Mouse (Mus musculus) kidney, postnatal 25 days (tissue): ENCODE measurements around the gene Pafah1b1.

ENCODE experiments used
- DNase-seq, 2 experiments: peaks; one replicate each; pipeline ENCODE4 v3.0.0; 2021; ENCODE audit warnings: mixed read lengths in 2 of 2

Gene Pafah1b1

DNA sequence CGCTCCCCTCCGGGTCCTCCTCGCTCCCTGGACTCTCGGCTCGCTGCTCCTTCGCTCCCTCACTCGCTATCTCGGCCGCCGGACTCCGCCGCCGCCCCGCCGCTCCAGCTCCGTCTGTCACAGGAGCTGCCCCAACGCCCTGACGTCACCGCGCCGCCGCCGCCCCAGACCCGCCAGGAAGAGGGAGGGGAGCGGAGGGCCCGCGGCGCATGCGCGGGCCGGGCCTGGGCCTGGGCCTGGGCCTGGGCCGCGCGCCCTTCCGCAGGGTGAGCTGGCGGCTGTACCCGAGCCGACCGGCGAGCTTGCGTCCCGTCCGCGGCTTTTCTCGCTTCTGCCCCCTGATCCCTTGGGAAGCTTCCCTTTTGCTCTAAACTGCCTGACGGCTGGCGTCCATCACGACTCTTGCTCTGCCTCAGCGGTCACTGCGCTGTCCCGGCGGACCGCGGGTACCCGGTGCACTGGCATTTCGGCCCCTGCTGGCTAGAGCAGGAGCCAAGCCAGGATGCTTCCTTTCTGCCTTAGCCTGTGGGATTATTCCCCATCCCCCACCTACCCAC, at the start of gene Pafah1b1:
Gene Pafah1b1, minus strand, starts transcription at position 436 of the 557 bp plus-strand sequence.
- peak; percentile 94 to 98 for DNase-seq

- DNase-seq = no peak
Observed at GRCm38 (mm10) chr11:74772386-74772785, 47.9 kb upstream of the Pafah1b1 start.

DNA sequence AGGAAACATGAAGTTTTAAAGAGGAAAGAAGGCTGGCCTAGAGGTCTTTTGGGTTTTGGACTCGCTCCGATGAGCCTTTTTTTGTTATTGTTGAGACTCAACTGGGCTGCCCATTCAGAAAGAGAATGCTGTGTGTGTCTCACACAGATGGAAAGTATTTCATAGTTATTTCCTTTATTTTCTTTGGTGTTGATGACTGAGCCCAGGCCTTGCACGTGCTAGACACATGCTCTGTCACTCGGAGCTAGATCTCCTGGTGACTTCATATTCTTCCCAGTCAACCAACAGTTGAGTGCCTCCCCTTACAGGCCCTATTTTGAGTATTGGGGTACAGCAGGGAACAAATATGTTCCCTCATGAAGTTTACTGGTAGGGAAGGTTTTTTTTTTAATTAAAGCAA, 47.2 kb upstream of the Pafah1b1 start:
- DNase-seq = no peak

- peak in 1 of 2 experiments; percentile 42 for DNase-seq
Observed at GRCm38 (mm10) chr11:74771234-74771633, 46.8 kb upstream of the Pafah1b1 start.

- DNase-seq = peak; percentile 96
Observed at GRCm38 (mm10) chr11:74770595-74771207, 46.2 kb upstream of the Pafah1b1 start, which contains the start of gene Mettl16. Gene Mettl16 (plus strand): TSS chr11:74770830.

GRCm38 (mm10) chr11:74770037-74770436, 45.6 kb upstream of the Pafah1b1 start:
- no peak for DNase-seq

DNA sequence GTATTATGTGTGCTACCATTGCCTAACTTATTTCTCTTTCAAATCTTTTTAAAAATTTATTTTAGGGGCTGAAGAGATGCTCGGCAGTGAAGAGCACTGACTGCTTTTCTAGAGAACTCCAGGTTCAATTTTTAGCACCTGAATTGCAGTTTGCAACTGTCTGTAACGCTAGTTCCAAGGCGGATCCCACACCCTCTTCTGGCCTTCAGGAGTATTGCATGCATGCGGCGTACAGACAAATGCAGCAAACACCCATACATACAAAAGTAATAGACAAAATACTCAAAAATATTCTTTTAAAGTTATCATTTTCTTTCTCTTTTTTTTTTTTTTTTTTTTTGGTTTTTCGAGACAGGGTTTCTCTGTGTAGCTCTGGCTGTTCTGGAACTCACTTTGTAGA, 43.6 kb upstream of the Pafah1b1 start:
- DNase-seq = peak; percentile 54 to 68

DNA sequence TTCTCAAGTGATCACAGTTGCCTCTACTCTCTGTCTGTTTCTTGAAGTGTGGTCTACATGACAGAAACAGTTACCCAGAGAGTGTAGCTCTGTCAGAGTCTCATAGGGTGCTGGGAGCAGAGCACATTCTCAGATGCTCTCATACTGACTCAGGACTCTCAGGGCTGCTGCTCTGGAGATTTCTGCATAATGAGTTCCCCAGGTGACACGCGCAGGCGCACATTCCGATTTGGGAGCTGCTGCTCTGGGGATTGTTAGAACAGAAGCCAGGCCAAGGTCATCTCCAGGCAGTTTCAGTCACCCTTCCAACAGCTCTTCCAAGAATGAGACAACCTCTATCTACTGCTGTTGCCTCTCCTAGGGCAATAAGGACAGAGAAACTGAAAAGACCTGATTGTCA, 43.0 kb upstream of the Pafah1b1 start:
- DNase-seq = peak; percentile 36 to 58

DNA sequence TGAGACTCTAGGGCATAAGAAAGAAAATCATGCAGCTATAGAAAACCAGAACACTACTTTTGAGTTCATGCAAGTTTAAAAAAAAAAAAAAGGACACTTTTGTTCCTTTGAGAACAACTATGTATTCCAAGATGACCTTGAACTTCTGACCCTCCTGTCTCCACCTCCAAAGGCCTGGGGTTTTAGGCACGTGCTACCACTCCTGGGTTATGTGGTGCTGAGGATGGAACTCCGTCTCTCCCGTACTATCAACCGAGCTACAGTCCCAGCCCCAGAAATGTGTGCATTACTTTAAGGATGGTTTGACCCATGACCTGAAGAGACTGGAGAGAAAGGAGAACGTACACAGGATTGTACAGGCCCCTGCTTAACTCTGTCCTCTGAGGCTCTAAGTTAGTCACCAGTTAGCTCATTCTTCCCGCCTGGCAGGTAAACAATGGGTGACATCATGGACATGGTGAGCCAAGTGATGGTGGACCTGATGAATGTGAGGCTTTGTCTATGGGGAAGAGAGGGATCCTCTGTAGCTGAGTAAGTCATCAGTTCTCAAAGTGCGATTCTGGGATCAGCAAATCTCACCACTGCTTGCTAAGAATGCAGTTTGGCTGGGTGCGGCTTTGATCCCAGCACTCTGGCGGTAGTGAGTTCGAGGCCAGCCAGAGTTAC, 39.6 kb upstream of the Pafah1b1 start:
- DNase-seq = no peak

DNA sequence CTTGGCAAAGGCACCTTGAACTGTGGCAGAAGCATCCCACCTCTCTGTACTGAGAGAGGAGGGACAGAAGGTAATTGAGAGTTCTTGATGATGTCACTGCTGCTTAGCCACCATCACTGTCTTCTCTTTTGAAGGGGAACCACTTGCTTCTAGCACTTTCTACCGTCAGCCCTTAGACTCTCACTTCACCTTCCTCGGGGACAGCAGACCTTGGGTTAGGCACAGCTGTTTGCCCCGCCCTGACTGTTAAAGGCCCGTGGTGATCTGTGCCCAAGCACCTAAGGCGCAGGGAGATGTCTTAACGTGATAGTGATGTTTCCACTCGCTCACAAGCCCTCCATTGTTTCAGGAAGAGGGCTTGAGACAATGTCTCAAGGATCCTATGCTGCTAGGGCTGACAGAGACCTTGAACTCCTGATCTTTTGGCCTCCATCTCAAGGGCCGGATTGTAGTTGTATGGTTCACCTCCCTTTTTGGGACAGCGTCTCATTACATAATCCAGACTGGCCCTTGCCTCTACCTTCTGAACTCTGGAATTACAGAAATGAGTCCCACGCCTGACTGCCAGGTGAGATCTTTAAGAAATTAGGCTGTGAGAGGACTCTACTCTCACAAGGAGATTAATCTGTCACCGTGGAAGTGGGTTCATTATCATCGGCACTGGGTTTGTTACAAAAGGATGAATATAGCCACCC, 36.7 kb upstream of the Pafah1b1 start:
- peak in 1 of 2 experiments; percentile 39 for DNase-seq

- DNase-seq = peak; percentile 34 to 68
Observed at GRCm38 (mm10) chr11:74756631-74757030, 32.2 kb upstream of the Pafah1b1 start.

GRCm38 (mm10) chr11:74751352-74752066, 27.0 kb upstream of the Pafah1b1 start:
- DNase-seq = no peak

- DNase-seq = no peak
Observed at GRCm38 (mm10) chr11:74750662-74751351, 26.3 kb upstream of the Pafah1b1 start.

- DNase-seq = no peak
Observed at GRCm38 (mm10) chr11:74749241-74749640, 24.8 kb upstream of the Pafah1b1 start.

DNA sequence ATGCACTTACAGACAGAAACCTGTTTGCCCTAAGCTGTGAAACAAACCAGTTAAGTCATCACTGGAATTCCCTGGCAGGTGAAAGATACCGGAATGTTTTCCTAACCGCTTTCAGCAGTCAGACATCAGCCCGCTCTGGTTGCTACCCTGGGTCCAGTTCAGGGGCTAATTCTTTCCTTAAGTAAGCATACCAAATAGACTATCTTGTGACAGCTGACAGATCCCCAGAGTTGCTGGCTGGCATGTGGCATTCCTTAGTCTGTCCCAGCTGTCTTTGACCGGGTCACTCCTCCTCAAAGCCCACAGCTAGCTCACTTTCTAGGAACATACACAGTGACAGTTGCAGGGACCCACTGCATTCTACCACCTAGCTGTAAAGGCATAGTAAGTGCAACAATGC, 23.6 kb upstream of the Pafah1b1 start:
- no peak for DNase-seq

DNA sequence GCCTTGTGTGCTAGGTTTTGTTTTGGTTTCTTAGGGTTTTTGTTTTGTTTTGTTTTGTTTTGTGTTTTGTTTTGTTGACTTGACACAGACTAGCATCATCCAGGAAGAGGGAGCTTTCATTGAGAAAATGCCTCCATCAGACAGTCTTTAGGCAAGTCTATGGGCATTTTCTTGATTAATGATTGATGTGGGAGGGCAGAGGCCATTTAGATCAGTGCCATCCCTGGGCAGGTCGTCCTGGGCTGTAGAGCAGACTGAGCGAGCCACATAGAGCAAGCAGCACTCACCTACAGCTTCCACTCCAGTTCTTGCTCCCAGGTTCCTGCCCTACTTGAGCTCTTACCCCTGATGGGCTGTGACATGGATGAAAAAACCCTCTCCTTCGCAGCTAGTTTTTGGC, 13.4 kb upstream of the Pafah1b1 start:
- DNase-seq = peak in 1 of 2 experiments; percentile 24

DNA sequence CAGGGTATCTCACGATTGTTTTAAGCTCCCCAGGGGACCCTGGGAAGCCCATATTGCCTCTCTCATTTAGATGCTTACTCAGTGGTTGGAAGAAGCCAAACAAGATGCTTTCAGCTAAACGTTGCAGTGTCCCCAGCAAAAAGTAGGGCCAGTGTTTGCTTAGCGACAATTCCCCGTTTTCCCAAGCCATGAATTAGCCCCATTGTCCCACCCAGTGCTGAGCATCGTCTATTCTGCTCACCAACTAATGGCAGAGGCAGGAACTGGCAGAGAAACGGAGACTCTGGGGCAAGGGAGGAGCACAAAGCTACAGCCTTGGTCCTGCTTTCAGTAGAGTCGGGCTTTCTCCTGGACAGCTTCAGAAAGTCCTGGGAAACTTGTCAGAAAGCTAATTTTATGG, 10.4 kb upstream of the Pafah1b1 start:
- DNase-seq = no peak

DNA sequence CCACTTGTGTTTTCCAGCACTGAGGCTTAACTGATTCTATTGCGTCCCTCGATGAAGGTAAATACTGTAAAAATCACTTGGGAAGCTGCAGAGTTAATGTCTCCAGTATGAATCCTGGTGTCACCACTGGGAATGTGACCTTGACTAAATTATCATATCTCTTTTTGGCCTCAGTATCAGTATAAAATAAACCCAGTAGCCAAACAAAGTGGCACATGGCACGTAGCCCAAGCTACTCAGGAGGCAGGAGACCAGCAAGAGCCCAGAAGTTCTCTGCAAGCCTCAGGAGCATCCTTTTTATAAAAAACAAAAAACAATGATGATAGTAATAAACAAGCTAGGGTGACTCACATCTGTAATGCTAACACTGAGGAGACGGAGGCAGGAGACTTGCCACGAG, 711 bp upstream of the Pafah1b1 start:
- DNase-seq = no peak

- peak; percentile 88 to 93 for DNase-seq
Observed at GRCm38 (mm10) chr11:74723357-74724234, 874 bp downstream of the Pafah1b1 start.

DNA sequence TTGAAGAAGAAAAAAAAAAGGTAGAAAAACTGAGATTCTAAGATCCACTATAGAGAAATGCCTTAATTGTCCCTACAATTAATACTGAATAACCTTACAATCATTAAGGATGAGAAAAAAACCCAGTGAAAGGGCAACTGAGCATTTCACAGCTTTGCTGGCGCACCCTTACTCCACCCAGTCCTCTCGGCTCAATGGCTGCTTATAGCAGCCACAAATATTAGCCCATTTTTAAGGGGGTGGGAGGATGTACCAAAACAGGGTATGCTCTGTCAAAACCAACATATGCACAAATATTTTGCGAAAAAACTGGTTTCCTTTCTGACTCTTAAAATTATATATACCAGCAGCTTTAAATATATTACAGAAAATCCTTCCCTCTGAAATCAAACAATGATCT, 2.5 kb downstream of the Pafah1b1 start:
- DNase-seq = no peak

- DNase-seq = no peak
Observed at GRCm38 (mm10) chr11:74721141-74721540, 3.3 kb downstream of the Pafah1b1 start.
